Mouse (Mus musculus) adrenal gland, postnatal 36 days (tissue): ENCODE data around the gene Cirbp. TPM values are rescaled to one million over a fixed set of nuclear protein-coding genes. Genes with fewer than 3 reads are reported as not detected.
"Not testable (repeated sequence)": the region's sequence is repeated elsewhere in the genome, so short reads cannot be mapped to it uniquely, and the experiment has no call there.

ENCODE experiments used
- DNase-seq, 2 experiments: peaks; one replicate each; pipeline ENCODE4 v3.0.0; 2021; ENCODE audit warnings: mixed read lengths in 1 of 2
- total RNA-seq, 2 experiments: library from RNA; stranded (reverse); gene quantifications; 2 replicates each; pipeline ENCODE4 v1.2.3; 2021

The Cirbp gene
- total RNA-seq, 2 experiments from 2014 or later = 35.0 to 104 TPM

DNA sequence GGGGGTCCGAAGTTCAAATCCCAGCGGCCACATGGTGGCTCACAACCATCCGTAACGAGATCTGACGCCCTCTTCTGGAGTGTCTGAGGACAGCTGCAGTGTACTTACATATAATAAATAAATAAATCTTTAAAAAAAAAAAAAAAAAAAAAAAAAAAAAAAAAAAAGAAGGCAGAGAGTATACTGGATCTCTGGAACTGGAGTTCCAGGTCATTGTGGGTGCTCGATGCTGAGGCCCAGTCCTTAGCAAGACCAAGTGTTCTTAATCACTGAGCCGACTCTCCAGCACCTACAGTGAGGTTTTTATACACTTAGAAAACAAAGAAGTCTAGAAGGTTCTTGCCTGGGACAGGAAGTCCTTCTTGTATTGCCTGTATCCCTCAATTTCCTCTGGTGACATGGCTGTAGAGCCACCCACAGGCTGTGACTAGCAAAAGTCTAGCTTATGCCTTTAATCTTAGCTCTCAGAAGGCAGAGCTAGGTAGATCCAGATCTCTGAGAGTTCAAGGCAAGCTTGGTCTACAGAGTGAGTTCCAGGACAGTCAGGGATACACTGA is 45.8 kb downstream of the Cirbp start:
- not testable (repeated sequence) for DNase-seq

DNA sequence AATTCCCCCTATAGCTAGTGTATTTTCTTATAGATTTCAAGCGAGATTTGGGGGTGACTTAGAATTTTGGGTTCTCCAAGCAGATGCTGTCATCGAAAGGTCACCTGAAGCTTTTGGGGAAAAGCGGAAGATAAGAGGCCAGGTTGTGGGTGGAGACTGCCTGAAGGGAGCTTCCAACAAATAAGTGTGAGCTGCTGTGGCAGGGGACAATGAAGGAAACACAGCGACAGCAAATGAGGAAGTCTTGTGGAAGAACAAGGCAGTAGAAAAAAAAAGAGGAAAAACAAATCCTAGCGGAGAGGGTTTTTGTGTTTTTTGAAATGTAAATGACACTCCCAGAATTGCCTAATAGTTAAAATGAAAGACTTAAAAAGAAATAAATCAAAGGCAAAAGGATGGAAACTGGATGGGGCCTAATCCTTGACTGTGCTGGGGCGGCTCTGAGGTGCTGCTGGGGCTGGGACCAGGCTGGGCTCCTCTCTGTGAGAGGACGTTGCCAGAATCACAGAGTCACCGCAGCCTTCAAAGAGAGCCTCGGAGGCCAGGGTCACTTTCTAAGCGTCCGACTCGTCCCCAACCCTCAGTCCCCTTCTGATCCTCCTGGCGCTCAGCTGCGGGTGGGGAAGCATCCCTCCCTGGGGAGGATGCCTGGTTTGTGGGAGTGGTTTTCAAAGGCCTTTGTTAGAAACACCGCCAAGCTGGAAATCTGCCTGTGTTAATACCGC is 49.4 kb downstream of the Cirbp start:
- peak in 1 of 2 experiments; percentile 7 for DNase-seq

DNA sequence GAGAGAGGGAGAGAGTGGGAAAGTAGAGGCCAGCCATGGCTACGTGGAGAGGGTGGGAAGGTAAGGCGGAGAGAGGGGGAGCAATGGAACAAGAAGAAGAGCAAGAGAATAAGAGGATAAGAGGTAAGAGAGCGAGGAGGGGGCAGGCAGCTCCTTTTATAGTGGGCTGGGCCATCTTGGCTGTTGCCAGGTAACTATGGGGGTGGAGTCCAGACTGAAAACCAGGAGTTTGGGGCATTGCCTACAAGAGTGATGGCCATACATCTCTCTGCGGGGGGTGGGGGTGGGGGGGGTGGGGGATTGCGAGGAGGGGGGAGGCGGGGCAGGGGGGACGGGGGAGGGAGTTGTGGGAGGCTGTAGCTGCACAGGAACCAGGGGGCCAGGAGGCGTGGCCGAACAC is 54.9 kb downstream of the Cirbp start:
- no peak for DNase-seq

Other genes starting within 250 kb of the Cirbp start
- gene Kiss1r, start 249.0 kb upstream of the Cirbp start, total RNA-seq = 1 to 10 TPM; 1.2 to 1.3 TPM
- gene R3hdm4, start 244.8 kb upstream of the Cirbp start, total RNA-seq = 100 to 1,000 TPM; 104 to 118 TPM
- gene Arid3a, start 238.9 kb upstream of the Cirbp start, total RNA-seq = 1 to 10 TPM; 3.0 to 4.1 TPM
- gene Wdr18, start 205.8 kb upstream of the Cirbp start, total RNA-seq = 10 to 100 TPM; 37.8 to 48.9 TPM
- gene Grin3b, start 195.3 kb upstream of the Cirbp start, total RNA-seq = not detected
- 100 to 1,000 TPM; 144 to 146 TPM for gene Tmem259, start 181.7 kb upstream of the Cirbp start, total RNA-seq
- 10 to 100 TPM; 30.2 to 42.9 TPM for gene Cnn2, start 177.4 kb upstream of the Cirbp start, total RNA-seq
- 10 to 100 TPM; 20.2 to 20.3 TPM for gene Abca7, start 169.5 kb upstream of the Cirbp start, total RNA-seq
- 1 to 10 TPM; 4.5 to 5.4 TPM for gene Arhgap45, start 149.3 kb upstream of the Cirbp start, total RNA-seq
- 100 to 1,000 TPM in 1 of 2 experiments, 10 to 100 TPM in 1; 92.8 to 108 TPM for gene Polr2e, start 126.2 kb upstream of the Cirbp start, total RNA-seq
- gene Gpx4, start 118.8 kb upstream of the Cirbp start, total RNA-seq = 1,000 to 10,000 TPM; 1,198 to 1,301 TPM
- 10 to 100 TPM; 49.3 to 51.3 TPM for gene Sbno2, start 60.4 kb upstream of the Cirbp start, total RNA-seq
- gene Stk11, start 50.2 kb upstream of the Cirbp start, total RNA-seq = 100 to 1,000 TPM; 146 to 149 TPM
- gene Atp5d, start 27.4 kb upstream of the Cirbp start, total RNA-seq = 100 to 1,000 TPM; 561 to 735 TPM
- gene Cbarp, start 25.1 kb upstream of the Cirbp start, total RNA-seq = 100 to 1,000 TPM in 1 of 2 experiments, 10 to 100 TPM in 1; 57.5 to 205 TPM
- gene Midn, start 17.7 kb upstream of the Cirbp start, total RNA-seq = 100 to 1,000 TPM; 104 to 188 TPM
- gene 1600002K03Rik, start 7.0 kb downstream of the Cirbp start, total RNA-seq = 10 to 100 TPM; 16.8 to 19.1 TPM
- 1 to 10 TPM; 2.4 to 3.2 TPM for gene Efna2, start 13.5 kb downstream of the Cirbp start, total RNA-seq
- 10 to 100 TPM; 20.4 to 21.2 TPM for gene Mum1, start 60.4 kb downstream of the Cirbp start, total RNA-seq
- 100 to 1,000 TPM; 266 to 279 TPM for gene Ndufs7, start 83.1 kb downstream of the Cirbp start, total RNA-seq
- gene Gamt, start 95.0 kb downstream of the Cirbp start, total RNA-seq = 100 to 1,000 TPM; 195 to 311 TPM
- 10 to 100 TPM; 82.1 to 90.4 TPM for gene Dazap1, start 95.5 kb downstream of the Cirbp start, total RNA-seq
- gene Rps15, start 126.5 kb downstream of the Cirbp start, total RNA-seq = 1,000 to 10,000 TPM; 1,173 to 1,236 TPM
- gene Apc2, start 130.0 kb downstream of the Cirbp start, total RNA-seq = 1 to 10 TPM in 1 of 2 experiments, under 1 TPM in 1; 0.70 to 1.5 TPM
- 10 to 100 TPM; 24.6 to 32.0 TPM for gene 2310011J03Rik, start 154.6 kb downstream of the Cirbp start, total RNA-seq
- 1 to 10 TPM; 2.2 to 3.3 TPM for gene Pcsk4, start 163.5 kb downstream of the Cirbp start, total RNA-seq
- gene Reep6, start 164.0 kb downstream of the Cirbp start, total RNA-seq = 10 to 100 TPM; 11.0 to 13.7 TPM
- 1 to 10 TPM; 7.3 to 7.7 TPM for gene Adamtsl5, start 182.4 kb downstream of the Cirbp start, total RNA-seq
- under 1 TPM in 1 of 2 experiments, not detected in 1; 0.26 TPM for gene Plk5, start 190.5 kb downstream of the Cirbp start, total RNA-seq
- gene Mex3d, start 221.7 kb downstream of the Cirbp start, total RNA-seq = 10 to 100 TPM; 22.4 to 29.9 TPM
- 100 to 1,000 TPM; 140 to 148 TPM for gene Mbd3, start 233.6 kb downstream of the Cirbp start, total RNA-seq
- gene Uqcr11, start 240.8 kb downstream of the Cirbp start, total RNA-seq = 100 to 1,000 TPM; 876 to 886 TPM